Mouse (Mus musculus) left cerebral cortex, postnatal 14 days (tissue): Measurements from ENCODE around the gene Gli1. TPM values are rescaled to one million over a fixed set of nuclear protein-coding genes. Genes with fewer than 3 reads are reported as not detected.

ENCODE experiments used
- DNase-seq, 2 experiments: peaks; one replicate each; pipeline ENCODE4 v3.0.0; 2021 to 2022; ENCODE audit warnings: low spot score in 2 of 2, mixed read lengths in 1 of 2
- intact Hi-C: fragments of 180-260 bp; cut with DNase I; formaldehyde crosslinking; loops from one replicate; pipeline ENCODE4 v1.15.1; 2025
- total RNA-seq, 2 experiments: library from RNA; stranded (reverse); gene quantifications; 2 replicates each; pipeline ENCODE4 v1.2.3; 2021

The Gli1 gene
- total RNA-seq, 2 experiments from 2014 or later: 1.6 to 1.9 TPM

DNA sequence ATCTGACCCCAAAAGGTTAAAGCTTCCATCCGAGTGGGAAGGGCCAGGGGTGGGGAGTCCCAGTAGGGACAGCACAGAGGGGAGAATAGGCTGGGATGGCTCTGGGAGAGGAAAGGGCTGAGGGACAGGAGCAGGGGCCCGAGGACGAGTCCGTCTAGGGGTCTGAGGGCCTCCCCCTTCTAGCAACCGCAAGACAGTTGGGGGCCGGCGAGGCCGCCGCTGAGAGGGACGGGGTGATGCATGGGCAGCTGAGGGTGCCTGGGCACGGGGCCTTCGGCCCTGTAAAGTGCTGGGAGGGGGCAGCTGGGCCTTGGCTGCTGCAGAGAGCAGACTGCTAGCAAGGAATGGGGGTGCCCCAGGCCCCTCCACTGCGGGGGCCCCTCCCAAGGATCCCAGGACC is 56.1 kb downstream of the Gli1 start:
- no peak for DNase-seq
- intact Hi-C loops: no loop called here

DNA sequence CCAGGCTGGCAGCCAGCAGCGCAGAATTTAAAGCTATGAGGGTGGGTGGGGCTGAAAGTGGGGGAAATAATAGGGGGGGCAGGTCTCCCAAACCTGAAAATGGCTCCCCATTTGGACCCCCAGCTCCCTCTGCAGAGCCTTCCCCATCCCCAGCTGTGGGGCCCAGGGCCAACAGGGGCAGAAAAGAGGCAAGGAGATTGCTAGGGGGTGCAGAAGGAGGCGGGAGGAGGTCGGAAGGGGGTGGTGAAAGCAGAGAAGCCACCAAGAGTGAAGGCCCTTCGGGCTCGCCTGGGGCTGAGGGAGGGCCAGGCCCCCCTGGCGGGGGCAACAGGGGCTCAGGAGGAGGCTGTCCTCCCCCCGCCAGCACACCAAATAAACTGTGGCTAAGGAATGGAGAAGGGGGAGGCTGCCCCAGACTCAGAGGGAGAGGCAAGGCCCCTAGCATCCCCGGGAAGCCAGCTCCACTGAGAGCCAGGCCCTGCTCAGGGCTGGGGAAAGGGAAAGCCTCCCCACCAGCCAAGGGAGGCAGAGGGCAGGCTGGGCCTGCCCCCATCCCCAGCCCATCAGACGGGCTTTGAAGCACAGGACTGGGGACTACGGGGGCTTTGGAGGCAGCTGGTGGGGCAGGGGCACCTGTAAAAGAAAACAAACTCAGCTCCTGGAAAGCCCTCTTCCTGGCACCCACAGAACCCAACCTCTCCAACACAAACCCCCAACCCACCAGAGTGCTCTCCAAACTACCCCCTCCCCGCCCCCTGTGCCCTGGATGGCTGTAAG is 56.9 kb downstream of the Gli1 start:
- intact Hi-C loops: no loop called here
- DNase-seq: no peak

- DNase-seq: no peak
- intact Hi-C loops: no loop called here
Measured at GRCm38 (mm10) chr10:127284105-127284622, 57.6 kb downstream of the Gli1 start.

- no peak for DNase-seq
- intact Hi-C loops: no loop called here
Measured at GRCm38 (mm10) chr10:127282620-127283215, 59.1 kb downstream of the Gli1 start.

- DNase-seq: no peak
- intact Hi-C loops: no loop called here
Measured at GRCm38 (mm10) chr10:127281316-127281715, 60.5 kb downstream of the Gli1 start.

Other genes starting within 250 kb of the Gli1 start
- 100 to 1,000 TPM; 111 to 116 TPM for gene Os9, start 220.8 kb downstream of the Gli1 start, total RNA-seq
- gene B4galnt1, start 176.7 kb downstream of the Gli1 start, total RNA-seq: 100 to 1,000 TPM; 108 to 110 TPM
- gene Slc26a10, start 161.3 kb downstream of the Gli1 start, total RNA-seq: 1 to 10 TPM; 1.1 to 1.4 TPM
- 100 to 1,000 TPM in 1 of 2 experiments, 10 to 100 TPM in 1; 92.9 to 103 TPM for gene Arhgef25, start 151.9 kb downstream of the Gli1 start, total RNA-seq
- 100 to 1,000 TPM; 202 to 203 TPM for gene Dtx3, start 146.2 kb downstream of the Gli1 start, total RNA-seq
- 10 to 100 TPM; 63.6 to 78.9 TPM for gene Pip4k2c, start 130.4 kb downstream of the Gli1 start, total RNA-seq
- 100 to 1,000 TPM; 581 to 593 TPM for gene Kif5a, start 78.6 kb downstream of the Gli1 start, total RNA-seq
- gene Dctn2, start 75.6 kb downstream of the Gli1 start, total RNA-seq: 100 to 1,000 TPM; 308 to 321 TPM
- gene Mbd6, start 53.0 kb downstream of the Gli1 start, total RNA-seq: 10 to 100 TPM; 41.2 to 44.7 TPM
- 10 to 100 TPM; 59.1 to 61.5 TPM for gene Mars, start 30.2 kb downstream of the Gli1 start, total RNA-seq
- 1 to 10 TPM in 1 of 2 experiments, under 1 TPM in 1; 0.66 to 1.2 TPM for gene Arhgap9, start 20.0 kb downstream of the Gli1 start, total RNA-seq
- gene Inhbe, start 12.4 kb upstream of the Gli1 start, total RNA-seq: under 1 TPM in 1 of 2 experiments, not detected in 1; 0.13 TPM
- gene Inhbc, start 28.5 kb upstream of the Gli1 start, total RNA-seq: not detected
- 100 to 1,000 TPM; 333 to 340 TPM for gene R3hdm2, start 38.4 kb upstream of the Gli1 start, total RNA-seq
- 10 to 100 TPM in 1 of 2 experiments, 1 to 10 TPM in 1; 3.0 to 10.0 TPM for gene Stac3, start 159.7 kb upstream of the Gli1 start, total RNA-seq
- 1 to 10 TPM; 7.4 to 8.9 TPM for gene Ndufa4l2, start 173.0 kb upstream of the Gli1 start, total RNA-seq
- 10 to 100 TPM; 27.5 to 32.9 TPM for gene Shmt2, start 180.5 kb upstream of the Gli1 start, total RNA-seq
- gene Nxph4, start 192.6 kb upstream of the Gli1 start, total RNA-seq: 1 to 10 TPM; 4.4 to 7.4 TPM